Mouse (Mus musculus): Measurements from ENCODE around the gene Zfp799.

DNA sequence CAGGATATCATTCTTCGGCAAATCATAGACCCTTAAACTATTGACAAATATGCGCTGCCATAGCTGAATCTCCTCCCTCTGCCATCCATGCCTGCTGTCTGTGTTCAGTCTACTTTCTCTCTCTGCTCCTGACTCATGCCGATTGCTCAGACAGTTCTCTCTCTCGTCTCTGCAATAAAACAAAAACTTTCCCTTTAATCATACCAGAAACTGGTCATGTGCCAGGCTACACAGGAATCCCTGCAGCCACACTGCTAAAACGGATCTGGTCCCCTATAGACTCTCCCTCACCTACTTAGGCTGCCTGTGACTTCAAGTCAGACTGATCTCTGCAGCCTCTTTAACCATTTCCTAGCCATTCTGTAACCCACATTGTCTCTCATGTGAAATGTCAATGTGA is 42.6 kb upstream of the Zfp799 start:
- TF ChIP-seq CTCF (IDR thresholded peaks at IDR 0.05; ENCODE audit: low read depth, low read length) (no peak), POLR2AphosphoS5 (IDR thresholded peaks at IDR 0.05; ENCODE audit: insufficient replicate concordance, low read depth, low read length) (no peak), GATA1 (IDR thresholded peaks at IDR 0.05; ENCODE audit: borderline replicate concordance, low read length) (no peak), TAL1 (conservative IDR thresholded peaks at IDR 0.05; ENCODE audit: low read depth, low read length) (no peak), GATA2 (IDR thresholded peaks at IDR 0.05; ENCODE audit: borderline replicate concordance, low read depth, low read length) (no peak)

Data from G1E (cell line).